In genomic region chr9:119280894-119281682, GRCm38 (mm10) we compare ENCODE assay signal across 16 mouse cellular contexts.
"Had no signal": no experiment of that assay in that cellular context is flagged by ENCODE, and none has a peak within 500 bp of the region (broad histone marks: within the 10 kb centered on the region; RNA-seq: fewer than 3 reads in every experiment).

No protein-coding gene starts in this region.

- H3K27me3 ChIP-seq: limb, embryonic 15.5 days; neural tube, embryonic 12.5 days; stomach, embryonic 15.5 days had no signal

- ATAC-seq: inflammation-experienced regulatory T-cells, adult 6 months; intestine, postnatal 0 days had no signal

- H3K4me1 ChIP-seq: midbrain, embryonic 10.5 days; neural tube, embryonic 12.5 days; stomach, embryonic 15.5 days had no signal

- H3K4me2 ChIP-seq: limb, embryonic 15.5 days; lung, embryonic 14.5 days; neural tube, embryonic 12.5 days; stomach, embryonic 15.5 days had no signal

- H3K9ac ChIP-seq: limb, embryonic 15.5 days; lung, embryonic 14.5 days; neural tube, embryonic 12.5 days; stomach, embryonic 15.5 days had no signal

- H3K9me3 ChIP-seq: limb, embryonic 15.5 days; midbrain, embryonic 10.5 days; neural tube, embryonic 12.5 days; stomach, embryonic 15.5 days had no signal

- H3K4me3 ChIP-seq: limb, embryonic 15.5 days; midbrain, embryonic 10.5 days; myocyte; neural tube, embryonic 12.5 days; stomach, embryonic 15.5 days had no signal

- DNase-seq: kidney, adult 8-10 months; kidney, postnatal 25 days; layer of hippocampus, postnatal 36 days; lung, embryonic 14.5 days; lung, postnatal 14 days; midbrain, embryonic 14.5 days; retina, postnatal 1 day; thymus, postnatal 36 days had no signal

- H3K27ac ChIP-seq: limb, embryonic 15.5 days; macrophage; midbrain, embryonic 10.5 days; neural tube, embryonic 12.5 days; stomach, embryonic 15.5 days had no signal
